Mouse (Mus musculus) heart, adult 8-10 months (tissue): ENCODE measurements around the gene Gatc. TPM values are rescaled to one million over a fixed set of nuclear protein-coding genes. Genes with fewer than 3 reads are reported as not detected.

Experiments
- total RNA-seq, 4 experiments: library from RNA; stranded (reverse); gene quantifications; 2 replicates each; pipeline ENCODE4 v1.2.4; 2022

The Gatc gene
- total RNA-seq, 4 experiments from 2014 or later: 17.5 to 21.2 (median 19.4) TPM

Other genes with a start within 250 kb of the Gatc start
- not detected for gene Gm10401, start 242.9 kb downstream of the Gatc start, total RNA-seq
- gene Acads, start 221.8 kb downstream of the Gatc start, total RNA-seq: 100 to 1,000 TPM; 225 to 279 (median 244) TPM
- gene Unc119b, start 206.2 kb downstream of the Gatc start, total RNA-seq: 10 to 100 TPM; 11.8 to 18.5 (median 14.5) TPM
- 10 to 100 TPM; 75.2 to 88.5 (median 78.8) TPM for gene Mlec, start 183.0 kb downstream of the Gatc start, total RNA-seq
- gene Cabp1, start 146.8 kb downstream of the Gatc start, total RNA-seq: 1 to 10 TPM; 1.7 to 2.6 (median 1.9) TPM
- gene Pop5, start 105.3 kb downstream of the Gatc start, total RNA-seq: 10 to 100 TPM; 26.6 to 35.1 (median 32.8) TPM
- 100 to 1,000 TPM; 355 to 414 (median 370) TPM for gene Rnf10, start 68.3 kb downstream of the Gatc start, total RNA-seq
- gene Coq5, start 61.5 kb downstream of the Gatc start, total RNA-seq: 100 to 1,000 TPM; 138 to 171 (median 161) TPM
- gene Dynll1, start 40.2 kb downstream of the Gatc start, total RNA-seq: 10 to 100 TPM; 52.9 to 84.2 (median 71.3) TPM
- 10 to 100 TPM; 14.2 to 15.5 (median 14.4) TPM for gene Srsf9, start 14.0 kb downstream of the Gatc start, total RNA-seq
- 10 to 100 TPM; 25.5 to 27.4 (median 25.8) TPM for gene Triap1, start within 50 bp of the Gatc start, total RNA-seq
- 100 to 1,000 TPM; 205 to 218 (median 216) TPM for gene Cox6a1, start 7.8 kb upstream of the Gatc start, total RNA-seq
- under 1 TPM; 0.16 to 0.52 (median 0.25) TPM for gene Msi1, start 88.4 kb upstream of the Gatc start, total RNA-seq
- not detected for gene Pla2g1b, start 125.1 kb upstream of the Gatc start, total RNA-seq
- 10 to 100 TPM; 17.9 to 21.4 (median 19.6) TPM for gene Sirt4, start 143.5 kb upstream of the Gatc start, total RNA-seq
- 10 to 100 TPM; 31.2 to 43.4 (median 34.1) TPM for gene Pxn, start 165.5 kb upstream of the Gatc start, total RNA-seq
- gene Rplp0, start 218.3 kb upstream of the Gatc start, total RNA-seq: 100 to 1,000 TPM; 591 to 710 (median 629) TPM
- 10 to 100 TPM; 35.7 to 41.6 (median 39.3) TPM for gene Gcn1l1, start 224.1 kb upstream of the Gatc start, total RNA-seq